Mouse (Mus musculus) kidney, adult 2 months (tissue): Measurements from ENCODE around the gene Heatr6.

ENCODE experiments used
- CTCF ChIP-seq: fragments of 200-500 bp; conservative IDR thresholded peaks from 2 replicates; pipeline ENCODE4 v1.5.1; 2011; ENCODE audit warnings: low read depth, mild to moderate bottlenecking, control low read depth, low read length, moderate library complexity, mixed read lengths; ENCODE audit not compliant: insufficient read depth, insufficient read length
- POLR2A ChIP-seq: fragments of 200-500 bp; IDR thresholded peaks from one replicate; pipeline ENCODE4 v1.6.1; 2011; ENCODE audit warnings: low read depth, low read length, control low read depth

DNA sequence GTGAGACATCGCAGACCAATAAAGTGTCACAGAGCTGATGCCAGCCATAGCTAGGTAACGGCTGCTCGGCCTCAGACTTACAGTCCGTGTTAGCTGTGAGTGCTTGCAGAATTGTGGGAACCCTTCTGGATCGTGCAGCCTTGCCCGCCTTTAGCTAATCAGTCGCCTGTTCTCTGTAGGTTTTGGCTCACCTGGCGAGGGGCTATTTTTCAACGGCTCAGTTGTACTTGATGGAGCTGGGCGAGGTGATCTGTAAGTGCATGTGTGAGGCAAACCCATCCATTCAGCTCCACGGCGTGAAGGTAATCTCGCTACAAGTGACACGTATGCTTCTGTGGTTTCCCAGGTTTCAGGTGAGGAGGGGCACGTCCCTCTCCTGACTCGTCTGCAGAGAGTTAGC, 20.2 kb downstream of the Heatr6 start:
- TF ChIP-seq CTCF (no peak), POLR2A (no peak)
